Mouse (Mus musculus) kidney, adult 10 weeks (tissue): Measurements from ENCODE around the gene Golim4. TPM values are rescaled to one million over a fixed set of nuclear protein-coding genes. Genes with fewer than 3 reads are reported as not detected.

Experiments
- polyA plus RNA-seq: library from polyadenylated mRNA; stranded (reverse); fragments of 350-450 nt; fragmentation: Illumina TruSeq; extraction: RNeasy Lipid Tissue Mini Kit (QIAGEN cat#74804); gene quantifications from one replicate; pipeline ENCODE4 v1.2.3, GENCODE M21; 2014; ENCODE audit warnings: low read depth, low replicate concordance

Golim4 gene
- 60.9 TPM for polyA plus RNA-seq

DNA sequence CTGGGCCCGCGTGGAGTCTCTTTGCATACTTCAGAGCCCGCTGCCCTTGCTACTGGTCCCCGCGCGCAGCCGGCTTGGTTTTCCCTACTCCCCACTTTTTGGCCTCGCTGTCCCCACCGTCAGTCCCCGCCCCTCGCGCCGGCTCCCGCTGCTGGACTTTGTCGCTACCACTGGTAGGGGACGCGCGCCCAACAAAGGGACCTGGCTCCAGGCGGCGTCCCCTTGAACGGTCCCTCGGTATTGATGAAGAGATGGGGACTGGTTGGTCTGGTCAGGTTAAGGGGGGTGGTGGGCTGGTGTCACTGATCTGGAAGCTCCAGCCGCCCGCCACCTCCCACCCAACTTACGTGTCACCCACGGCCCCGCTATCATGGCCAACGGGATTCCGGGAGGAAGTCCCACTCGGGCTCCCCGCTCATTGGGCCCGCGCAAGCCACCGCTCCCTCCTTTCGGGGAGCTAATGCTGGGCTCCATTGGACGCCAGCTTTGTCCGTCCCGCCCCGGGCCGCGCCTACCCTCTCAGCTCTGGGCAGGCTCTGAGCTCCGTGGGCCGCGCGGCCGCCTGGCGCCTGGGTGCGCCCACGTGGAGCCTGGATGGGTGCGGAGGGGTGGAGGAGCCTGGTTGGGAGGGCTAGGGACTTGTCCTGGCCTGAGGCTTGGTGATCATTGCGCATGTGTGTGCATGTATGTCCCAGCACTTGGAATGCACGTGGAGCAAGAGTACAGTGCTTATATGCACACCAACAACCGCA is at the start of gene Golim4:
Golim4 (minus strand) TSS at position 399 of the 752 bp plus-strand sequence.

Other genes starting within 250 kb of the Golim4 start
- not detected for gene Gm29133, start 208.8 kb downstream of the Golim4 start, polyA plus RNA-seq
- gene Fstl5, start 117.3 kb upstream of the Golim4 start, polyA plus RNA-seq = not detected